In the genomic region with DNA sequence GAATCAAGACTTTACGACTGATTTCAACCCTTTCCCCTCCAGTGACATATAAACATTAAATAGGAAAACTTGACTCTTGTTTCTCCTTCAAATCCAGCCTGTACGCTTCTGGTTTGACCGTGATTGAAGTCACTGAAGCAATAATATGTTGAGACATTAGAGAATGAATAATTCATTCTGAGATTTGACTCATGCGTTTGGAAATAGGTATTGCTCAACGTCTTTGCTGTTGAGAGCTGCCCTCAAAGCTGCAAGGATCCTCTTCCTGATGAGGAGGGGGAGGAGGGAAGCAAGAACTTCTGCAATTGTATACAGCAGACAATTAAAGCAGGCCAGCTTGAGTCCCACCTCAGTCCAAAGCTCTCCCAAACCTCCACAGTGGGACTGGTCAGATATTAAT, we compare ENCODE assay signal across 12 mouse cellular contexts.
DNase-seq lines count a peak whose midpoint lies in the region; ATAC-seq lines count a peak whose summit lies in the region.
"Had no signal": no experiment of that assay in that cellular context is flagged by ENCODE, and none has a peak within 500 bp of the region (broad histone marks: within the 10 kb centered on the region; RNA-seq: fewer than 3 reads in every experiment).

No protein-coding gene starts in this region.

- DNase-seq in heart, embryonic 10.5 days (ENCODE audit: low spot score), result no peak
- DNase-seq in 416B (ENCODE audit: low read depth), result peak; percentile 89
- DNase-seq in brain, adult 2 months (ENCODE audit: low read depth, low spot score), result peak; percentile 33
- DNase-seq in lung, postnatal 36 days, result peak; percentile 80
- no peak for DNase-seq in urinary bladder, postnatal 36 days (ENCODE audit: low spot score in 2 of 2)
- no peak for DNase-seq in kidney, adult 18-20 months
- DNase-seq: cerebellum, postnatal 14 days had no signal

- no peaks in the 10 kb centered on the region for H3K27me3 ChIP-seq in heart, embryonic 13.5 days (replicated peaks)
- no peaks in the 10 kb centered on the region for H3K27me3 ChIP-seq in heart, embryonic 10.5 days (ENCODE audit: insufficient read depth, poor library complexity, severe bottlenecking)
- H3K27me3 ChIP-seq in hindbrain, embryonic 13.5 days, result no peaks in the 10 kb centered on the region

- no peaks in the 10 kb centered on the region for H3K9me3 ChIP-seq in heart, embryonic 13.5 days
- no peaks in the 10 kb centered on the region for H3K9me3 ChIP-seq in heart, embryonic 10.5 days
- H3K9me3 ChIP-seq in hindbrain, embryonic 13.5 days, result no peaks in the 10 kb centered on the region
- H3K9me3 ChIP-seq: midbrain, embryonic 10.5 days had no signal

- H3K9ac ChIP-seq in heart, embryonic 13.5 days, result no peak overlapping the region
- no peak overlapping the region for H3K9ac ChIP-seq in hindbrain, embryonic 13.5 days

- no peak for ATAC-seq in heart, embryonic 13.5 days (ENCODE audit: extremely low read depth, insufficient number of reproducible peaks, low FRiP score, low TSS enrichment)
- no peak for ATAC-seq in hindbrain, embryonic 13.5 days (ENCODE audit: low FRiP score)
- ATAC-seq: activated CD4-positive, CD25-positive, alpha-beta regulatory T cell, adult 4 months; hindbrain, embryonic 16.5 days had no signal

- WGBS in heart, embryonic 13.5 days, result 75% methylated on average over 5 of the region's 5 CpGs
- 85% methylated on average over 5 of the region's 5 CpGs for WGBS in heart, embryonic 10.5 days
- 81% methylated on average over 5 of the region's 5 CpGs for WGBS in hindbrain, embryonic 13.5 days

- H3K27ac ChIP-seq in heart, embryonic 13.5 days (replicated peaks), result 0 out of 2 replicates have a peak overlapping the region, but pooled peaks have one; percentile 3
- H3K27ac ChIP-seq in heart, embryonic 10.5 days, result no peak overlapping the region
- H3K27ac ChIP-seq in hindbrain, embryonic 13.5 days, result no peak overlapping the region
- H3K27ac ChIP-seq: midbrain, embryonic 10.5 days had no signal

- peaks cover 22% of the 10 kb centered on the region for H3K36me3 ChIP-seq in heart, embryonic 13.5 days
- H3K36me3 ChIP-seq in heart, embryonic 10.5 days, result peaks cover 13% of the 10 kb centered on the region; the same call in 1 of the 2 replicates
- H3K36me3 ChIP-seq in hindbrain, embryonic 13.5 days, result no peaks in the 10 kb centered on the region
- H3K36me3 ChIP-seq: midbrain, embryonic 10.5 days had no signal

- no peak overlapping the region for H3K4me2 ChIP-seq in heart, embryonic 13.5 days
- no peak overlapping the region for H3K4me2 ChIP-seq in hindbrain, embryonic 13.5 days

- peaks cover 58% of the 10 kb centered on the region for H3K4me1 ChIP-seq in heart, embryonic 13.5 days
- peaks cover 32% of the 10 kb centered on the region for H3K4me1 ChIP-seq in heart, embryonic 10.5 days
- no peaks in the 10 kb centered on the region for H3K4me1 ChIP-seq in hindbrain, embryonic 13.5 days (replicated peaks)

- H3K4me3 ChIP-seq in heart, embryonic 13.5 days, result no peak overlapping the region
- H3K4me3 ChIP-seq in heart, embryonic 10.5 days, result no peak overlapping the region
- H3K4me3 ChIP-seq in hindbrain, embryonic 13.5 days, result no peak overlapping the region
- H3K4me3 ChIP-seq: midbrain, embryonic 10.5 days had no signal

Comparison
In these comparisons a context has a peak if more than half of its experiments do, and no peak if none do; other contexts are left out.
1. DNase-seq: peak in 416B (single experiment), brain, adult 2 months (single experiment) and lung, postnatal 36 days (single experiment); none in heart, embryonic 10.5 days (single experiment), urinary bladder, postnatal 36 days (0 of 2) and kidney, adult 18-20 months (single experiment).